In the genomic region with DNA sequence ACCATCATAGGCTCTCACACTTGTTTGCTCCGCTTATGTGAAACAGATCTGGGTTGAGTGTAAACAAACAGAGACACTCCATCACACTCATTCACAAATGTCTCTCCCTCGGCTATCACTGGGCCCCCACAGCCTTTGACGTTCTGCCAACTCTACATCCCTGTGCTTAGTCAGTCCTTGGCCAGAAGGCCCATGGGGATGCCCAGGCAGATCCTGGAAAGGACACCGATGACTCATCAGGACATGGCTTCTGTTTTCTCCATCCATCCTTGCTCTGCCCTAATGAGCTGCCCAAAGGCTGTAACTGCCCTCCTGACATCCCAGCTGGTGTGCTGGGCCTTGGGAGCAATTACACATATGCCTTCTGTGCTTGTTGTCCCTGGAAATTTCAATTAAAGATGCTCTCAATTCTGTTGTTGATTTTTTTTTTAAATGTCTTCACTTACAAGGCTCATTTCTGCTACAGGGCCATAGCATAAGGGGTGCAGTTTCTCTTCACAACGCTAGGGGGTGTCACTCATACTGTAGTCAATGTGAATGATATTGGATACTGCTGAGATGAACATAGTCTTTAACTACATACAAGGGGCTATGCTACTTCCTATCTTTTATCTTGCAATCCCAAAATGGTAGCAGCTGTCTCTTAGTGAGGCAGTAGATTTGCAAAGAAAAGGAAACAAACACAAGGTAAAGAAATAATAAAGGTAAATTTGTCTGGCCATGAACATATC, we compare ENCODE assay signal across 9 mouse cellular contexts. TPM values are rescaled to one million over a fixed set of nuclear protein-coding genes. Genes with fewer than 3 reads are reported as not detected.
DNase-seq lines count a peak whose midpoint lies in the region; ATAC-seq and TF ChIP-seq lines count a peak whose summit lies in the region.
"Had no signal": no experiment of that assay in that cellular context is flagged by ENCODE, and none has a peak within 500 bp of the region (broad histone marks: within the 10 kb centered on the region; RNA-seq: fewer than 3 reads in every experiment).

No protein-coding gene starts in this region.

- DNase-seq in left cerebral cortex, postnatal 4 days: peak; percentile 38
- no peak for DNase-seq in left cerebral cortex, adult 9 months (ENCODE audit: low spot score in 2 of 2)
- no peak for DNase-seq in Patski (ENCODE audit: low read depth, low spot score)
- peak; percentile 99 for DNase-seq in brain, adult 2 months (ENCODE audit: low read depth, low spot score)
- peak; percentile 32 for DNase-seq in gastrocnemius, postnatal 25 days
- no peak for DNase-seq in frontal cortex, postnatal 14 days (ENCODE audit: low spot score in 2 of 2)
- no peak for DNase-seq in heart, adult 9 months (ENCODE audit: low spot score in 2 of 2)

- intact Hi-C loops in left cerebral cortex, postnatal 4 days (cut with DNase I): no loop called here

- peaks cover 18% of the 10 kb centered on the region for H3K27me3 ChIP-seq in Patski

- in situ Hi-C loops in Patski (cut with MboI; ENCODE audit: low pct_unique_long_range_greater_than_20kb): no loop called here

- no peak for ATAC-seq in Patski
- ATAC-seq: intestine, embryonic 16.5 days had no signal

- peak; percentile 5 for TF ChIP-seq CTCF in Patski (IDR thresholded peaks at IDR 0.05)

- POLR2A ChIA-PET in Patski (lab: Charles Lee): no interaction called here

- CTCF ChIA-PET in Patski (lab: Charles Lee): no interaction called here

RNA-seq across cellular contexts. Expression of a gene that starts 45.5 kb away (rescaled TPM):
- 10 to 100 TPM; 50.7 to 59.4 TPM for total RNA-seq in left cerebral cortex, postnatal 4 days (2021)
- not detected for polyA plus RNA-seq in Patski (2021)
- under 1 TPM; 0.11 to 0.28 TPM for total RNA-seq in gastrocnemius, postnatal 25 days (2021)
- polyA plus RNA-seq: macrophage had no signal

RNA-seq across cellular contexts. Expression of a gene that starts 51.5 kb away (rescaled TPM):
- 100 to 1,000 TPM; 166 to 167 TPM for total RNA-seq in left cerebral cortex, postnatal 4 days (2021)
- not detected for polyA plus RNA-seq in Patski (2021)
- under 1 TPM in 1 of 2 experiments, not detected in 1; 0.21 TPM for total RNA-seq in gastrocnemius, postnatal 25 days (2021)
- polyA plus RNA-seq: macrophage had no signal

Comparison
In these comparisons a context has a peak if more than half of its experiments do, and no peak if none do; other contexts are left out.
1. DNase-seq: peak in left cerebral cortex, postnatal 4 days (single experiment), brain, adult 2 months (single experiment) and gastrocnemius, postnatal 25 days (single experiment); none in left cerebral cortex, adult 9 months (0 of 2), Patski (single experiment), frontal cortex, postnatal 14 days (0 of 2) and heart, adult 9 months (0 of 2).
2. RNA of a gene that starts 45.5 kb away (total RNA-seq): 50.7 to 59.4 TPM in left cerebral cortex, postnatal 4 days; 0.11 to 0.28 TPM in gastrocnemius, postnatal 25 days; every median in the first group is over 10 times any median in the second.
3. RNA of a gene that starts 51.5 kb away (total RNA-seq): 166 to 167 TPM in left cerebral cortex, postnatal 4 days; 0.21 TPM in gastrocnemius, postnatal 25 days; every median in the first group is over 100 times any median in the second.